Mouse (Mus musculus) cerebellum, adult 18-20 months (tissue): Measurements from ENCODE around the gene Bud13.

Source experiments
- DNase-seq, 2 experiments: peaks; one replicate each; pipeline ENCODE4 v3.0.0; 2021

Bud13 gene

DNA sequence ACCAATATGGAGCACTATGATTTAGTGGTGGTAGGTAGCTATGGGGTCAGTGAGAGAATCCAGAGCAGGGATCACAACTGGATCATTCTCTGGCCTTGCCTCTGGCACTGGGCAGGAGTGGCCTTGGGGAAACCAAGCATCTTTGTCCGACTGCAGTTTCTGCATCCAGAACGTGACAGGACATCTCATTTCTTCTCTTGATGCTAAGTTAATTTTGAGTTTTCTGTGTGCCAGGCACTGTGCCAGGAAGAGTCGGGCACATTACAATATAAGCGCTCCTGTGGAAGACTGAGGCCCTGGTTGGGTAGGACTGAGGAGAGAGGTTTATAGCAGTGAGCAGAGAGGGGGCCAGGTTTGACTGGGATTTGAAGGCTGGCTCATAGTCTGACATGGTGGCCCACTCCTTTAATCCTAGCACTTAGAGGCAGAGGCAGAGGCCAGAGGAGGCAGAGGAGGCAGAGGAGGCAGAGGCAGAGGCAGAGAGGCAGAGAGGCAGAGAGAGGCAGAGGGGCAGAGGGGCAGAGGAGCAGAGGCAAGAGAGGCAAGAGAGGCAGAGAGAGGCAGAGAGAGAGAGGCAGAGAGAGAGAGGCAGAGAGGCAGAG is 56.3 kb downstream of the Bud13 start:
- DNase-seq = no peak

DNA sequence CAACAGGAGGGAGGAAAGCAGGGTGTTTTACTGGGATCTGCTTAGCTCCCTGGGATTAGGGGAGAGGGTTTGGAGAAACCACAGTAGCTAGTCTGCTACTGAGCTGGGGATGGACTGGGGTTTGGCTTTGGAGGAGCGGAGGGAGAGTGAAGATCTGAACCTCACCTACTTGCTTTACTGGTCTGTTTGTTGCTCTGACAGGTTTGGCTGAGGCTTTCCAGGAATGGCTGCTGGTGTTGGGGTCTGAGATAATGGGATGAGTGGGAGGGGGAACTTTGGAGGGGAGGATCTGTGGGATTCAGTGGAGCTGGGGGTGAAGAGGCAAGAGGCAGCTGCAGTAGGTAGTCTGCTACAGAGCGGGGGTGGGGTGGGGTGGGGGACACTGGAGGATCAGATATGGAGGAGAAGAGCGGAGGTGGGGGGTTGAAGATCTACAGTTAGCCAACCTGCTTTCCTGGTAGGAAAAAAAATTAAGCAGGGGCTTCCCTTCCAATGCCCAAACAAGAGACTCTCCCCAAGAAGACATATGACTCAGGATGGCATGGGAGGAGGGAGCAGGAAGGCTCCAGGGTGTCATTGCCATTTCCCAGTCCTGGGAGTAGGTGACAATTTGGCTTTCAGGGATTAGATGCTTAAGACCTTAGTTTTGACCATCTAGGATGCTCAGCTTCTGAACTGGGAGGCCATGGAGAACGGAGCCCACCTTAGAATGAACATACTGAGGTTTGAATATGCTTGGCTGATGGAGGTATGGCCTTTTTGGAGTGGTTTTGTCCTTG is 63.3 kb downstream of the Bud13 start:
- no peak for DNase-seq
